Mouse (Mus musculus) adrenal gland (tissue): ENCODE results near the gene Ctla4.

ENCODE experiments used
- intact Hi-C: fragments of 180-260 bp; cut with DNase I; formaldehyde crosslinking; loops from one replicate; pipeline ENCODE4 v1.15.1; 2025

Gene Ctla4

GRCm38 (mm10) chr1:60920493-60921355 is 33.9 kb downstream of the Ctla4 start:
- intact Hi-C loops = no loop called here

- intact Hi-C loops = no loop called here
These were observed 42.2 kb downstream of the Ctla4 start for GRCm38 (mm10) chr1:60929036-60929435.

DNA sequence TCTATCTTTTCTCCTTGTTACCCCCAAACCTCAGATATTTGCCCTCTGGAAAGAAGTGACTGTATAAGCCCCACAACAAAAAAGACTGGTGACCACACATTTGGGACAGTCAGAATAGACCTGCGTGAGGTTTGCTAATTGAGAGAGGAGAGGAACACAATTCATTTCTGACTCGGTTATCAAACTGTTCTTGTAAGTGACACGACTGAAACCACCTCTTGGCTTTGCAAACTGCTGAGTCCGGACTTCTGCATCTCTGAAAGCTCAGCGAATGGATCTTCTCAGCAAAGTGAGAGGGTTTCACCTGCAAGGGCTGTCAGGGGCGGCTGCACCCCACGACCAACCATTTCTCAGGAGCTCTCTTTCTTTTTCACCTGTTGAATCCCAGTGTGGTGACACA is 43.6 kb downstream of the Ctla4 start:
- intact Hi-C loops = no loop called here

GRCm38 (mm10) chr1:60935968-60936581 is 49.3 kb downstream of the Ctla4 start:
- intact Hi-C loops = no loop called here

- intact Hi-C loops = no loop called here
These were observed 50.3 kb downstream of the Ctla4 start for GRCm38 (mm10) chr1:60936963-60937711.

- intact Hi-C loops = no loop called here
These were observed 51.5 kb downstream of the Ctla4 start for GRCm38 (mm10) chr1:60938256-60938655.

- intact Hi-C loops = no loop called here
These were observed 52.2 kb downstream of the Ctla4 start for GRCm38 (mm10) chr1:60938974-60939373.

DNA sequence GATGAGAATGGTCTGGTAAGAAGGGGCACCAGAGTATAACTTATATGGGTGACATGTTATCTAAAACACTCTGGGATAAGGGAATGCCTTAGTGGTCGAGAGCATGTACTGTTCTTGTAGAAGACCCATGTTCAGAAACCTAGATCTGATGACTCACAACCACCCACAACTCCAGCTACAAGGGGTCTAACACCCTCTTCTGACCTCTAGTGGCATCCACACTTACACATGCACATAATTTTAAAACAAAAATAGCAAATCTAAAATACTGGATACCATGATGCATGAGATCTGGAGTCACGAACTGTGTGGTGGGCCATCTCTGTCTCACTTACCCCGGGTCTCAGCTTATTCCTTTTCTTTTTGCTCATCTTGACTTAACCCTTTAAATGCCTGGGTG is 53.2 kb downstream of the Ctla4 start:
- intact Hi-C loops = loop anchor here (10.0 kb wide), 1 partner anchor 165 kb away; no protein-coding TSS in a partner anchor

GRCm38 (mm10) chr1:60940620-60941019 is 53.8 kb downstream of the Ctla4 start:
- intact Hi-C loops = loop anchor here (10.0 kb wide), 1 partner anchor 166 kb away; no protein-coding TSS in a partner anchor

DNA sequence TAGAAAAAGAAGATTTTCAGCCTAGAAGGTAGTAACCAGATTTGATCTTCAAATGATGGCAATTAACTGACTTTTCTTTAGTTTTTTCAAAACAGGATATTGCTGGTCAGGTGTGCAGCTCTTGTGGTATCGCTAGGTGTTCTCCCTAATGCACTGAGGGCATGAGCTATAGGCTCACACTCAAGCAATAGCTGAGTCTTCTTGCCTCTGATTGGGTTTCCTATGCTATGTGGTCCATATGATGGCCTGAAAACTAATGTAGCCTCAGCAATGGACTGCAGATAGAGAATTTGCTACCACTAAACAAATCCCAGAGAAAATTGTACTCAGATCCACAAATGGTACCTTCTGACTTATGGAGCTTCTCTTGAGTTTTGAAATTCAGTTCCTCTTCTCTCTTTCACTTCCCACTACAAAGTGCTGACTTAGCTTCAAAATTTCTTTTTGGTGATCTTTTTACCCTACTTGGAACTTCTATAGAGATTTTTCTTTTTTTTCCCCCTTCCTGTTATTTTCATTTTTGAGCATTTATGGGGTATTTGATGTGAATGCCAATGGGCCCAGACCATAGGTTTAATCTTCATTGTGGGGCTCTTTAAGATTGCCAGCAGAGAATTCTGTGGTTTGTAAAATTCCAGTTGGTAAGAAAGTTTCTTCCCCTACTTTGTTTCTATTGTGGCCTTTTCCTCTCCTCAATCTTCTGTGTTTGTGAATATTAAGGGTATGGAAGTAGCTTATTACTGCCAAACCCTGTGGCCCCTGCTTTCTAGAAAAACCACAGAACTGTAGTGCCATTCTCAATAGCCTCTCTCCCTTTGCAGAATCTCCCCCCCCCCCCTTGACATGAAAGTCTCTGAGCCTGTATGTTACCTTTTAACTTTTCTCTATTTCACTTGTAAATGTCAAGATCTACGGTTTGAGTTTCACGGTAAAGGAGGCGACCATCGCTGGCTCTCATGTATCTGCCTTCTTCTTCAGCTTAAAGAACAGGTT is 54.6 kb downstream of the Ctla4 start:
- intact Hi-C loops = loop anchor here (10.0 kb wide), 1 partner anchor 167 kb away; no protein-coding TSS in a partner anchor

DNA sequence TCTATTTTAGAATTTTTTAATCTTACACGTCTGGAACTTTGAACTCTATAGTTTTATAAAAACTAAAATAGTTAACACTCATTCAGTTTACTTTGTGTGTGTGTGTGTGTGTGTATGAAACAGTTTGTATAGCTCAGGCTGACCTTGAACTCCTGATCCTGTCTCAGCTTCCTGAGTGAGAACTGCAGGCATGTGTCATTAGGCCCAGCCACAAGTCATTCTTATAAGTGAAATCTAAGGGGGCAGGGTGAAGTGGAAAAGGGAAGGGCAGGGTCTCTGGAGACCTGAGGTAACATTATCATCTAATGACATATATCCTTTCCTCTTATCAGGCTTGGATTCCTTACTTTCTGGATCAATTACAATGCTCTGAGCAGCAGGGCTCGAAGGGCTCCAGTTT is 56.1 kb downstream of the Ctla4 start:
- intact Hi-C loops = loop anchor here (10.0 kb wide), 1 partner anchor 168 kb away; no protein-coding TSS in a partner anchor

GRCm38 (mm10) chr1:60945633-60946401 is 59.0 kb downstream of the Ctla4 start:
- intact Hi-C loops = loop anchor here (10.0 kb wide), 1 partner anchor 171 kb away; no protein-coding TSS in a partner anchor

DNA sequence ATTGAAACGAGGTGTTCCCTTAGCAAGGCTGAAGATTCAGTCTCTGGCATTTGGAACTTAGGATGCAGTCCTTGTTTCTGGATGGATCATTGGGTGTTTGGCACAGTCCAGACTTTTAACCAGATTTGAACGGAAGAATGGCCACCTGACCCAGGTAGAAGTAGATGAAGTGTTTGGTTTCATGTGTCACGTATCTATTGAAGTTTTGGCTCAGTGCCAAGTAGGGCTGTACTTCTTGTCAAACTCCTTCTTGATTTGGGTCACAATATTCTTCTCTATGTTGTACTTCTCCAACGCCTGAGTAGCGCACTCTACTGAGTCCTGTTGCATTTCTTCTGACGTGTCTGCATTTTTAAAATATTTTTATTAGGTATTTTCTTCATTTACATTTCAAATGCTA is 61.3 kb downstream of the Ctla4 start:
- intact Hi-C loops = loop anchor here (10.0 kb wide), 1 partner anchor 173 kb away; no protein-coding TSS in a partner anchor

DNA sequence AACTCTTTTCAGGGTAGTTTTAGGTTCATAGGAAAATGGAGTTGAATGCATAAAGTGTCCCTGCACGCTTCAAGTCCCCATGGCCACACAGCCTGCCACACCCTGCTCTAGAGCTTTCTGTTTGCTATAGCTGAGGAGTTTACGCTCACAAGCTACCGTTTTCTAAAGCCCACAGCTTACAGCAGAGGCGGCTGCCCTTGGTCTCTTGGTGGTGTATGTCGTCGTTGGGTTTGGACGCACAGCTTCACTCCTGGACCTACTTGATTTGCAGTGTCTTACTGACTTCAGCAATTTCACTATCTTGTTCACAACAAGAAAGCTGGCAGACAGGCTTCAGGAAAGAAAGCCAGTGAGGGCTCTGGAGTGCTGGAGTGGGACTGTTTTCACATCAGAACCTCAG is 66.2 kb downstream of the Ctla4 start:
- intact Hi-C loops = no loop called here

GRCm38 (mm10) chr1:60953686-60954085 is 66.9 kb downstream of the Ctla4 start:
- intact Hi-C loops = no loop called here

DNA sequence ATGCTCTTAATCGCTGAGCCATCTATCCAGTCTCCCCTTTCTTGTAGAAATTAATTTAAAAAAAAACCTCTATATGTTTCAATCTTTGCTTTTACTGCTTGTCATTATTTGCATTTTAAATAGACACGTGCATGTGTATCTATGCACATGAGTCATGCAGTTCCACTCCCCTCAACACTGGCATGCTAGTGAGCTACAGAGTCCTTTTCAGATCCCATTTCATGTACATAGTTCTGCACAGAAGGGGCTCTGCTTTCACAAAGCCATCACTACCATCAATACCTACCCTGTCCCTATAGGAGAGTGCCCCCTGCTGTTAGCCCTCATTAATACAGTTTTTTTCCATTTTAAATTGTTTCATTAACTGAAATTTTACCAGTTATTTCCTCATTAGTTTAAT is 68.0 kb downstream of the Ctla4 start:
- intact Hi-C loops = no loop called here

DNA sequence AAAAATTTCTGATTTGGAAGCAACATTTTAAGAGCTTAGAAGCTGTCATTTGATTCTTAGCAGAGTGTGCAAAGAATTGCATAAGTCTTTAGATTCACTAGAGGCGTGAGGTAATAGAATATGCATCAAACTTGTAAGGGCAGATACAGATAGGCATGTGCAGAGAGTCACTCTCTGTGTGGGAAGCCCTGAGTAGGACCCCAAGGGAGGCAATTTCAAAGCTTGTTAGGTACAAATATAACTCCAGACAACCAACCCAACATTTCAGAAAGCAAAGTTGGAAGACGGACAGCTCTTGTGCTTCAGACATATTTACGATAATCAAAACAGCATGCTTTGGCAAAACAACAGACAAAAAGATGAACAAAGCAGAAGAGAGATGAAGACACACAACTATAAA is 68.4 kb downstream of the Ctla4 start:
- intact Hi-C loops = no loop called here

DNA sequence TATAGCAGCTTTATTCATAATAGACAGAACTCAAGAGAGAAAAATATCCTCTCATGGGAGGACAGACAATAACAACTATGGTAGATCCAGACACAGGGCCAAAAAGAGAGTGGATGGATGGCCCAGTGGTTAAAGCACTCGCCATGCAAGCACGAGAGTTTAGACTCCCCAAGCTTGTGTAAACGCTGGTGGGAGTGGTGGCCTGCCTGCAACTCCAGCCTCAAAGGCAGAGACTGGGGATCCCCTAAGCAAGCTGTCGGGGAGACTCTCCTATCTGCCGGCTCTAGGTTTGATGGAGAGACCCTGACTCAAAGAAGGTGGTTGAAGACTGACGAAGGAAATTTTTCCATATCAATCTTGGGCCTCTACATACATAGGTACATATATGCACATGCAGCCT is 69.4 kb downstream of the Ctla4 start:
- intact Hi-C loops = no loop called here

DNA sequence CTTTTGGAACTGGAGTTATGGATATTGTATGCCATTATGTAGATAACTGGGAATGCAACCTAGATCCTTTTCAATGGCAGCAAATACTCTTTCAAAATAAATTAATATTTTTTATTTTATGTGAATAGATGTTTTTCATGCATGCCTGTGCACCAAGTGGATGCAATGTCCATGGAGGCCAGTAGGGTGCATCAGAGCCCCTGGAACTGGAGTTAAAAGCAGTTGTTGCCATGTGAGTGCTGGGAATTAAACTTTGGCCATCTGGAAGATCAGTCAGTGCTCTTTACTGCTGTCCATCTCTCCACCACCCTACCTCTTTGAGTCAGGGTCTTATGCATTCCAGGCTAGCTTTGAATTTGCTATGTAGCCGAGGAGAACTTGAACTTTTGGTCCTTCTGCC is 71.5 kb downstream of the Ctla4 start:
- intact Hi-C loops = no loop called here

DNA sequence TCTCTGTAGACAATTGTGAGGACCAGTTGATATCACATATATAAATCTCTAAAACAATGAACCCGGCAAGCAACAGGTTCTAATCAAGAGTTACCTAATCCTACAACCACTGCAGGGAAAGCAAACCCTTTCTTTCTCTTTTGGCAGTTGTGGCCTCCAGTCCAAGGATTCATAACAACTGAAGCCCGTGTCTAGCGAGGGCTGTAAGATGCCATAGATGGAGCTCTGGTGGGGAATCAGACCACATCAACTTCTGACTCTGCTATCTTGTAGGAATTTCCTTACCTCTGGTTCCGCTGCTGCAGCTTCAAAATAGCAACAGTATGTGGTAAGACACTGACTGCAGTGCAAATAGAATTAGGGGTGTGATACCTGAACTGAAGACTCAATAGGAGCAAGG is 72.4 kb downstream of the Ctla4 start:
- intact Hi-C loops = no loop called here
